Mouse (Mus musculus) limb, embryonic 12.5 days (tissue): ENCODE results near the gene Olfr155. TPM values are rescaled to one million over a fixed set of nuclear protein-coding genes. Genes with fewer than 3 reads are reported as not detected.

Source experiments
- ATAC-seq: fragments of 200-750 bp; cut with Nextera tagmentation; 2 replicates; pipeline ENCODE4 v1.8.0; 2017; ENCODE audit warnings: low read depth, moderate TSS enrichment; ENCODE audit not compliant: insufficient number of reproducible peaks, insufficient read depth, low FRiP score, low TSS enrichment
- H3K27ac ChIP-seq: fragments of 300-500 bp; sonication (generic); 2 replicates; pipeline ENCODE4 v1.5.1; 2016; ENCODE audit warnings: mild to moderate bottlenecking, moderate library complexity
- H3K27me3 ChIP-seq: fragments of 300-500 bp; sonication (generic); 2 replicates; pipeline ENCODE4 v1.6.1; 2016; ENCODE audit warnings: mild to moderate bottlenecking, moderate library complexity
- H3K36me3 ChIP-seq: fragments of 300-500 bp; sonication (generic); 2 replicates; pipeline ENCODE4 v1.6.1; 2016; ENCODE audit warnings: mild to moderate bottlenecking, moderate library complexity
- H3K4me1 ChIP-seq: fragments of 300-500 bp; sonication (generic); replicated peaks from 2 replicates; pipeline ENCODE4 v1.6.1; 2016
- H3K4me2 ChIP-seq: fragments of 300-500 bp; sonication (generic); 2 replicates; pipeline ENCODE4 v1.6.1; 2016; ENCODE audit warnings: mild to moderate bottlenecking, moderate library complexity
- H3K4me3 ChIP-seq: fragments of 300-500 bp; sonication (generic); replicated peaks from 2 replicates; pipeline ENCODE4 v1.5.1; 2016; ENCODE audit warnings: mild to moderate bottlenecking
- H3K9ac ChIP-seq: fragments of 300-500 bp; sonication (generic); replicated peaks from 2 replicates; pipeline ENCODE4 v1.6.1; 2016; ENCODE audit warnings: mild to moderate bottlenecking, moderate library complexity
- H3K9me3 ChIP-seq: fragments of 300-500 bp; sonication (generic); 2 replicates; pipeline ENCODE4 v1.6.1; 2016; ENCODE audit warnings: mild to moderate bottlenecking, moderate library complexity
- WGBS: fragments of 180-500 bp; shearing (Covaris S2); methylation state at CpG from one replicate; pipeline ENCODE4 v1.1.7; 2016; 5-methylcytosine and 5-hydroxymethylcytosine counted together
- polyA plus RNA-seq: library from polyadenylated mRNA; unstranded; fragments of >200 nt; fragmentation: Nextera tagmentation; extraction: Ambion mirVana; gene quantifications from 2 replicates; pipeline ENCODE4 v1.2.1, GENCODE M21; 2016

Olfr155 gene
- polyA plus RNA-seq, 1 experiment from 2014 or later, result not detected

- ATAC-seq, result no peak
- Histone ChIP-seq H3K9ac (no peak overlapping the region), H3K27ac (no peak overlapping the region), H3K27me3 (no peaks in the 10 kb centered on the region), H3K4me3 (no peak overlapping the region), H3K9me3 (no peaks in the 10 kb centered on the region), H3K4me2 (no peak overlapping the region), H3K36me3 (peaks cover 56% of the 10 kb centered on the region), H3K4me1 (no peaks in the 10 kb centered on the region)
These were observed 45.8 kb downstream of the Olfr155 start for GRCm38 (mm10) chr4:43897209-43897608.

- Histone ChIP-seq H3K36me3 (peaks cover 68% of the 10 kb centered on the region), H3K4me3 (no peak overlapping the region), H3K4me2 (no peak overlapping the region), H3K4me1 (no peaks in the 10 kb centered on the region), H3K27ac (no peak overlapping the region), H3K27me3 (no peaks in the 10 kb centered on the region), H3K9ac (no peak overlapping the region), H3K9me3 (no peaks in the 10 kb centered on the region)
- no peak for ATAC-seq
- WGBS, result 49% methylated on average over 8 of the region's 8 CpGs
These were observed 47.8 kb downstream of the Olfr155 start for GRCm38 (mm10) chr4:43899197-43899596.

GRCm38 (mm10) chr4:43903690-43904089 lies 52.3 kb downstream of the Olfr155 start:
- H3K9me3 ChIP-seq, result no peaks in the 10 kb centered on the region
- H3K27ac ChIP-seq, result no peak overlapping the region
- no peak overlapping the region for H3K4me3 ChIP-seq
- ATAC-seq, result no peak
- WGBS, result 71% methylated on average over 7 of the region's 7 CpGs
- H3K4me2 ChIP-seq, result no peak overlapping the region
- H3K36me3 ChIP-seq, result peaks cover 59% of the 10 kb centered on the region
- peaks cover 6% of the 10 kb centered on the region for H3K4me1 ChIP-seq
- H3K27me3 ChIP-seq, result no peaks in the 10 kb centered on the region
- H3K9ac ChIP-seq, result no peak overlapping the region

DNA sequence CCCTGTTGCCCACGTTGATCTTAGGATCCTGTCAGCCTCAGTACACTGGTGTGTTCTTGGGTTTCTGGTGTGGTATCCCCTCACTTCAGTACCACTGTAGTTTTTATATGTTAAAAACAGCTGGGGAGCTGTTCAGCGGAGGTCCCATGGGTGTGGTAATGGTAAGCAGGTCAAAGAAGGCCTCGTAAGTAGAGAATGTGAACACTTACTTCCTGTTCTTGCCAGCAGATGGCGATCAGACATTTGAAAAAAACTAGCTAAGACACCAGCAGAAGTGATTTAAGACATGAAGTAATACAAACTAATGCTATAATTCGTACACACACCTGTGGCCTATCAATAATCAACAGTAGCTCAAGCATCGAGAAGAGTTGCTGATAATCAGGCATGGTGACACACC lies 55.1 kb downstream of the Olfr155 start:
- H3K36me3 ChIP-seq, result peaks cover 58% of the 10 kb centered on the region
- no peak overlapping the region for H3K4me3 ChIP-seq
- no peaks in the 10 kb centered on the region for H3K27me3 ChIP-seq
- no peaks in the 10 kb centered on the region for H3K9me3 ChIP-seq
- H3K9ac ChIP-seq, result no peak overlapping the region
- no peak overlapping the region for H3K4me2 ChIP-seq
- H3K27ac ChIP-seq, result no peak overlapping the region
- ATAC-seq, result no peak
- peaks cover 6% of the 10 kb centered on the region for H3K4me1 ChIP-seq
- WGBS, result 23% methylated on average over 6 of the region's 6 CpGs

Other genes with a start within 250 kb of the Olfr155 start
- gene Npr2, start 219.6 kb upstream of the Olfr155 start, polyA plus RNA-seq, result 14.4 and 17.9 TPM in 2 replicates
- 0.95 and 0.99 TPM in 2 replicates for gene Spag8, start 198.0 kb upstream of the Olfr155 start, polyA plus RNA-seq
- 78.7 and 87.6 TPM in 2 replicates for gene Hint2, start 195.1 kb upstream of the Olfr155 start, polyA plus RNA-seq
- 5.6 and 6.6 TPM in 2 replicates for gene Tmem8b, start 182.6 kb upstream of the Olfr155 start, polyA plus RNA-seq
- 2.8 and 3.6 TPM in 2 replicates for gene Fam221b, start 182.4 kb upstream of the Olfr155 start, polyA plus RNA-seq
- 0.08 TPM in 1 of 2 replicates, not detected in the other for gene Olfr70, start 150.8 kb upstream of the Olfr155 start, polyA plus RNA-seq
- not detected in 2 replicates for gene Olfr71, start 141.3 kb upstream of the Olfr155 start, polyA plus RNA-seq
- 0.38 and 0.72 TPM in 2 replicates for gene Hrct1, start 124.4 kb upstream of the Olfr155 start, polyA plus RNA-seq
- gene Spaar, start 121.5 kb upstream of the Olfr155 start, polyA plus RNA-seq, result 0.20 and 0.28 TPM in 2 replicates
- not detected in 2 replicates for gene Olfr159, start 80.6 kb upstream of the Olfr155 start, polyA plus RNA-seq
- gene Olfr156, start 27.7 kb upstream of the Olfr155 start, polyA plus RNA-seq, result 0.19 TPM in 1 of 2 replicates, not detected in the other
- gene Olfr157, start 11.4 kb upstream of the Olfr155 start, polyA plus RNA-seq, result 0.12 TPM in 1 of 2 replicates, not detected in the other
- gene Reck, start 24.0 kb downstream of the Olfr155 start, polyA plus RNA-seq, result 26.9 and 33.1 TPM in 2 replicates
- gene Glipr2, start 105.8 kb downstream of the Olfr155 start, polyA plus RNA-seq, result 86.2 and 89.9 TPM in 2 replicates
- not detected in 2 replicates for gene Ccin, start 131.9 kb downstream of the Olfr155 start, polyA plus RNA-seq
- 241 and 247 TPM in 2 replicates for gene Clta, start 152.9 kb downstream of the Olfr155 start, polyA plus RNA-seq
- 20.5 and 20.7 TPM in 2 replicates for gene Gne, start 232.6 kb downstream of the Olfr155 start, polyA plus RNA-seq